Mouse (Mus musculus) heart, adult 2 months (tissue): ENCODE measurements around the gene AC140267.1.

Experiments
- CTCF ChIP-seq: fragments of 200-600 bp; IDR thresholded peaks from 2 replicates; pipeline ENCODE4 v1.8.1; 2022; ENCODE audit warnings: antibody characterized with exemption, mild to moderate bottlenecking, moderate library complexity
- EP300 ChIP-seq: fragments of 200-500 bp; IDR thresholded peaks from 2 replicates; pipeline ENCODE4 v1.6.1; 2011; ENCODE audit warnings: low read depth, low read length, control low read depth; ENCODE audit not compliant: insufficient read depth

- no peak for TF ChIP-seq CTCF
- TF ChIP-seq EP300, result no peak
Observed at GRCm38 (mm10) chr15:80277625-80278024, 42.0 kb downstream of the AC140267.1 start.
